Mouse (Mus musculus): ENCODE data around the gene Gen1. TPM values are rescaled to one million over a fixed set of nuclear protein-coding genes. Genes with fewer than 3 reads are reported as not detected.
A peak's percentile ranks its signal among the peaks of the same experiment; 100 is the strongest.

Gene Gen1
- total and polyA plus RNA-seq, 3 experiments, result 0.86 to 1.6 TPM; not detected in 1

DNA sequence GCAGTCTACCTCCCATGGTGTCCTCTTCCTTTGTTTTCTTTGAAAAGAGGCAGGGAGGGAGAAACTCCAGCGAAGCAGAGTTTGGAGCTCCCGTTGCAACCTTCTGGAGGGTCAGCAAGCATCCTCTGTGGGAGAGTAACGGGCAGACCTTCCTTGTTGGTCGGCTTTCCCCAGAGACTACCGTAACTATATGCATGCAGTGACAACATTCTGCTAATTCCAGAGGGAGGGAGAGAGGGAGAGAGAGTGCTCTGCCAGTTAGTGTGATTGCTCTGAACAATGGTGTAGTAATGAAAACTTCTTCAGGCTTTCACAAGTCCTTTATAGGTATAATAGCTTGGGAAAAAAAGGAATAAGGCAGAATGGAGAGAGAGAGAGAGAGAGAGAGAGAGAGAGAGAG is 40.9 kb downstream of the Gen1 start:
- no peak for DNase-seq

DNA sequence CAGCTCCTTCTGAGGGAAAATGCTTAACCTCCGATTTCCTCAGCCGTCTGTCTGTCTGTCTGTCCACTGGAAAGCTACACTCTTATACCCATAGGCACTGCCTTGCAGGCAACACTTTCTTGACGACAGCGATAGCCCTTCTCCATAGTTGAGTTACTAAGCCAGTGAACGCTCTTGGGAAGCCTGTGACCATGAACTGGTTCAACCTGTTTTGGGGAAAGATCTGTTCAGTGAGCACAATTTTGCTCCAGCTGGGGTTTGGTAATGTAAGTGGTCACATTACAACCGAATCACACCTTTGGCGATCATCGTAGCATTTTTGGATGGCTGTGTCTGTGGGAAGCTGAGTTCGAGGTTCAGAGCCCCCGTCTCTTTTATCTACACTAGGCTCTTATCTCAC is 42.5 kb downstream of the Gen1 start:
- peak; percentile 43 for DNase-seq

DNA sequence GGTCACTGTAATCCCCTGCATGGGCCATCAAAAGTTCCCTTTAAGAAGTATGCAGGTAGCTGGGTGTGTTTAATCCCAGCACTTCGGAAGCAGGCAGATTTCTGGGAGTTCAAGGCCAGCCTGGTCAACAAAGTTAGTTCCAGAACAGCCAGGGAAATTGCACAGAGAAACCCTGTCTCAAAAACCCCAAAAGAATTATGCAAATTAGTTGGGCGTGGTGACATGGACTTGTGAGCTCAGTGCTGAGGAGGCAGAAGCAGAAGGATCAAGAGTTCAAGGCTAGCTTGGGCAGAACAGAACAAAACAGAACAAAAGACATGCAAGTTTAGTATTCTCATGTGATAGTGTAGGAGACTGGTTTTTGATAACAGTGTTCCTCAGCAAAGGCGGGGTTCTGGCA is 43.0 kb downstream of the Gen1 start:
- DNase-seq, result no peak

DNA sequence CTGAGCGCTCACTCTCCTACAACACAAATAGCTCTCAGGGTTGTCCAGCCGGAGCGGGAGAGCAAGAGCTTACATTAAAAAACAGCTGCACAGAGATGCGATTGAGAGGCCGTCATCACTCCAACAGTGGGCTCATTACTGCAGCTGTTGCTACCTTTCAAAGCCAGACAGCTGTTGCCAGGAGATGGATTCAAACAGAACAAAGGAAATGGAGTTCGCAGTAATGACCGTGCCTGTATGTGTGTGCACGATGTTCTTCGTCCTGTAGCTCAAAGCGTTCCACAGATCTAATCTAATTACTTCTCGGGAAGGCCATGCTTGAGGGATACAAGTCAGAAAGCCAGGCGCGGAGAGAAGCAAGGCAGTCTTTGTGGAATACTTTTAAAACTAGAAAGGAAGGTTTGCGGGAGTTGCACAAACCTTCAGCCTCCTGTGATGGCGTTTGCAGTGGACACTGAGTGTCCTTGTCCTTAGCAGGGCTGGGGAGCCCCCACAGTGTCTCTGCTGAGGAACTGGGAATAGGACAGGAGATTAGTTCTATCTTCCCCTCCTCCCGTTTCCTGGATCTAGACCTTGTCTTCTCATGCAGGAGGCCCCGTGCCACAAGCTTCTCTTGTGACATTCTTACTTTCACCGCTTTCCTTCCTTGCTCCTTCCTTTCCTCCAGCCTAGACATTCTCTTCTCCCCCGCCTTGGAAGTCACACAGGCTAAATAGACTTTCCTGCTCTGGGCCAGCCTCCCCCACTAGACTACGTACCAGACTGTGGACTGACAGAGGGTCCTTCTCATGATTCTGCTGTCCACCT is 43.9 kb downstream of the Gen1 start:
- no peak for DNase-seq

DNA sequence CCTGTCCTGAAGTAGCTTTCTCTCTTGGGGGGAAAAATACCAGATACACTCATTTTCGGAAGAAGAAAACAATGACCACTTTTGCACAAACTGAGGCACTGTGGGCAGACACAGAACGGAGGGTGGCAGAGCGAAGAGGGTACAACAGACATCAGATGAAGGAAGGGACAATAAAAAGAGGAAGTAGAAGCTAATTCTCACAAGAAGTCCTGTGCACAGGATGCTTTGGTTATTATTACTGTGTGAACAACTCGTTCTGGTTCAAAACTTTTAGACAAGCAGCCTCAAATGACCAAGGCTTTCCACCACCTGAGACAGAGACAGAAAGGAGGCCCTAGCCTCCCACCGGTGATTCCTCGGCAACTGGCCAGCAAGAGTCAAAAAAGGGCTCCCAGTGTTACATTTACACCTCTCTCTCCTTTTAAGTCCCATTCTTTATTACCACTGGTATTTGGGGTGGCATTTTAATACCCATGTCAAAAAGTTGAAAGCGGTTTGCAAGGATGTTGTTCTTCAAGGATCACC is 47.8 kb downstream of the Gen1 start:
- DNase-seq, result no peak

DNA sequence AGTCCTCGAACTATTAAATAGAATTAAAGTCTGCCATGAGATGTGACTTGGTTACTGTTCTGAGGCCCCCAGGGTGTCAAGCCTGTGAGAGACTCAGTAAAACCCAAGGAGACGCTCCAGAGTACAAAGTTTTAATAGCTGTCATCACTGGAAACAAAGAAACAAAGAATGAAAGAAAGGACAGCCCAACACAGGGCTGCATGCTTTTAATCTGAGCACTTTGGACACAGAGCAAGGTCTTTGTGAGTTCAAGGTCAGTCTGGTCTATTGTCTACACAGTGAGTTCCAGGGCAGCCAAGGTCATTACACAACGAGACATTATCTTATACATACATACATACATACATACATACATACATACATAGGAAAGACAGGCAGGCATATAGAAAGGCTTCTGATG is 49.1 kb downstream of the Gen1 start:
- DNase-seq, result no peak

DNA sequence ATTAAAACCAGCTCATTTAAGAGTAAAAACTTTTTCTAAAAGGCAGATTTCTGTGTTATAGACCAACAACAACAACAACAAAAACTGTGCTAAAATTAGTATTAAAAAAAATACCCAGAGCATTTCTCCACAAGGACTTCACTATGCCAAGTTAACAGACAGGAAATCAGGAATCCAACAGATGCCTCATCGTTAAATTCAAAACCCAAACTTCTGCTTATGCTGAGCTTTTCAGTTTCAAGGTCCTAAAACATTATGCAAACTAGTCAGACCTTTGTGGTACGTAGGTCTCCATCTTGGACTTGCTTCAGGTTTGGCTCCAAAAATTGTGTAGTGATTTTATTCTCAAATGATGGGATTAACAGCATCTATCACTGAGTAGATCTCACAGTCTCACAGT is 50.0 kb downstream of the Gen1 start:
- DNase-seq, result no peak

DNA sequence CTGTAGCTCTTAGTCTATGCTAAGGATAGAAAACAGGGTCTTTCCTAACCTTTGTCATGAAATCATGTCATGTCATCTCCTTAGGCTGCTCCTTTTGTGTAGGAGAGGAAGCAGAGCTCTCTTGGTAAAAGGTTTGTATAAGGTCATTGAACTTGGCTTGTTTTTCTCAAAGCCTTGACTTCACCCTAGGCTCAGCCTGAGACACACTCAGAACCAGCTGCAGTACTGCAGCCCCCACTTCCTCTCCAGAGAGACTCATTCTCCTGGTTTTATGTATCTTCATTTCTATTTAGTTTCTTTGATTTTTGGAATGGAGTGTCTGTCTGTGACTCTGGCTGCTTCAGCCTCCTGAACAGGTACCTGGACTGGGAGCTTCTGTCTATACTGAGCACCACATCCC is 50.8 kb downstream of the Gen1 start:
- no peak for DNase-seq

DNA sequence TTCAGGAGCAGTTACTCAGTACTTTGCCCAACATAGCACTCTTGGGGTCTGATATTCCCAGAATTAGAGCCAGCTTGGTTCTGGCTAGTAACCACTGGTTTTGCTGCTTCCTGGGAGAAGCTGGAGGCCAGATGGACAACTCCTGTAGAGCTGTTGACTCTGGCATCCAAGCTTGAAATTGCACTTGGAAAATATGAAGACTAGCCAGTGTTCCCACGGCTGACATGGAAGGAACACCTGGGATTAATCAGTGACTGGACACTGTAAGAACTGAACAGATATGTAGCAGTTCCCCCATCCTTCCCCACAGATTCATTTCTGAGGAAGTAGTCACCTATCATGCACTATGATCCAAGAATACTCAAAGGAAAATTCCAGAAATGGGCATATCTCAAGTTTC is 52.7 kb downstream of the Gen1 start:
- DNase-seq, result no peak

DNA sequence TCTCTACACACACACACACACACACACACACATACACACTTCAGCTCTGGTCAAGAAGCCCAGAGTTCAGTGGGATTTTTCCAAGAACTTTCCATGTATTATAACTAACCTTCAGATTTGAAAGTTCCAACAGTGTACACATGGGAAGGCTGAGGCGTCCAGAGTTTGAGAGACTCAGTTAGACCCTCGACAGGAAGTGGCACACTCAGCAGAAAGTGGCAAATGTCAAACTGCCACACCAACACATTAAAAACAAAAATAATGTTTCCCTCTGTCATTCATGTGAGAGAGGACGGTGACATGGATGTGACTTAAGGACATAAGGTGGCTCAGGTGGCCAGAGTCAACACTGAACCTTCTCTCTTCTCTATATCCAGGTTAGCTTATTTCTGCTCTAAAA is 55.2 kb downstream of the Gen1 start:
- DNase-seq, result no peak

DNA sequence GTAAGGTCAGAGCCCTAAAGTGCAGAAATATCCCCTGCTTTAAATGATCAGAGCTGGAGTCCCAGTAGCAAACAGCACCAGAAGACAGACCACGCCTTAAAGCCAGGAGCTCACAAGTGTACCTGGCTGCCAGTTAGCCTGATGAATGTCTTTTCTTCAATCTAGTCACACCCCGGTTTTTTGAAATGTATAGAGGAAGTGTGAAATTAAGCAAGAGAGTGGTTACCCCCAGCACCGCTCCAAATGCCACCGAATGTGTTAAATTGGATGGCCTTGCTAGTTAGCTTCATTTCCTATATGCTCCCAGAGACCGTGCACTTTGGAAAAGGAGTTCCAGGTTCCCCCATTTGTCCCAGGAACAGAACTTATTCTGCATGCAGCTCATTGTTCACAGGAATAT is 56.0 kb downstream of the Gen1 start:
- no peak for DNase-seq

DNA sequence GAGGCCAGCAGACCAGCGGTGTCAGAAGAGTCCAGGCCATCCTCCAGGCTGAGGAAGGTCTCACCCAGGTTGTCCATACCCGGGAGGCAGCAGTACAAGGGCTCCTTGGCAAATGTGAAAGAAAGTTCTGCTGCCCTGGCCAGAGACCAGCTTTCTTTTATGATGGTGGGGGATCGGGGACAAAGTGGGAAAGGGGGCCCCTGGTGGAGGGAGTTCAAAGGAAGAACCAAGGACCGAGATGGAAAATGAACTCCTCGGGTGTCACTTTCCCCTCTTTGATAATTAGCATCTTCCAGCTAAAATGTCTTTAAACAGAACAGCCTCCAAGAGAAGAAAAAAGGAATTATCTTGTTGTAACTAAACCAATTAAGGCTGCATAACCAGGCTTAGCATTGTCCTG is 56.7 kb downstream of the Gen1 start, which contains the start of gene Msgn1:
TSS of gene Msgn1 (minus strand) at position 101 of the 400 bp plus-strand sequence.
- DNase-seq, result no peak

DNA sequence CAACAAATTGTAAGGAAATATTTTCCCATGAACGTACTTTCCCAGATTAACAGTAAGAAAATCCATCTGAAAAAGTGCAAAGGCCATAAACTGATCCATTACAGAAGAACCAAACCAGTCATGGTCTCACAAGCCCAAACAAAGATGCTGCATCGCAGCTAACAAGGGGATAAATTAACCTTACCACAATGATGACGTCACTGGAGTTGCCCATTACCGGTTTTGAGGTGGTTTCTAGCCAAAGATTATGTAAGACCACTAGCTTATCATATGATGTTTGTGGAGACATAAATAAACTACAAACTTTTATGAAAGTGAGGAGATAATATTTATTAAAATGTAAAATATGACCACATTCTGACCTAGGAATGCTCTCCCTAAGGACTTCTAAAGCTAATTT is 59.3 kb downstream of the Gen1 start:
- DNase-seq, result no peak

DNA sequence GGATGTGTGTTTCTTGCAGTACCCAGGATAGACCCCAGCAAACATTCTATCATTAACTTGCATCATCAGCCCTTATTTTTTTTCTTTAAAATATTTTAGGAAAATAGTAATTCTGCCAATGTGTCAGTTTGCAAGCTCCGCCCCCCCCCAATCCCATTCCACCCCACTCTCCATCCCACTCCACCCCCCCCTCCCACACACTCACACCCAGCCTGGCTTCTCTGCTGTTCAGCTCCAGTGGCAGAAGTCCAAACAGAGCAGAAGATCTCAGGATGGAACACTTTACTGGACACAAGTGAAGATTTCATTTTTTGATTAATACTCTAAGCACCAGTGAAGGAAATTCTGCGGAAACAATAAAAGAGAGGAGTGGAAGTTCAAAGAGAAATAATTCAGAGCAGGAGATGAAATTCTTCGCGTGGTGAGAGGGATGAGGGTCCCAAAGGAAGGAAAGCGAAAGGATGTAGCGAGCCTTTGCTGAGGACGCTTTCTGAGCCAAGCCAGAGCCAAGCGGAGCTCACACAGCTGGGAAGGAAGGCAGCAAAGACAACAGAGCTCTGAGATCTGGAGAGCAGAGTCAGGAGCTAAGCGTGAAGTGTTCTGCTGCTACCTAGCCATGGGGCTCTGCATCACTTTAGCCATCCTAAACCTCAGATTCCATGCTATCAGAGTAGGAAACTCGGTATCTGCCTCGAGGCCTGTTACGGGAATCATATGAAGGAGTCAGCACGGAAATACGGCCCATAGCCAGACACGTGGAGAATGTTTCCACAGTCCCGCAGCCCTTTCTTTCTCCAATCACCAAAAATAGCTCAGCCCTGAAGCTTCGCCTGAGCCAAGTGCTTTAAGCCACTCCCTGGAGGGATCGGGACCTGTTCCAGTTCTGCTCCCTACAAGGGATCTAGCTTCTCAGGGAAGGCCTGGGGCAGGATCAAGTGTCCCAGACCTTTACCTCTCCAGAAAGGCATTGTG is 61.6 kb downstream of the Gen1 start:
- DNase-seq, result peak; percentile 61

DNA sequence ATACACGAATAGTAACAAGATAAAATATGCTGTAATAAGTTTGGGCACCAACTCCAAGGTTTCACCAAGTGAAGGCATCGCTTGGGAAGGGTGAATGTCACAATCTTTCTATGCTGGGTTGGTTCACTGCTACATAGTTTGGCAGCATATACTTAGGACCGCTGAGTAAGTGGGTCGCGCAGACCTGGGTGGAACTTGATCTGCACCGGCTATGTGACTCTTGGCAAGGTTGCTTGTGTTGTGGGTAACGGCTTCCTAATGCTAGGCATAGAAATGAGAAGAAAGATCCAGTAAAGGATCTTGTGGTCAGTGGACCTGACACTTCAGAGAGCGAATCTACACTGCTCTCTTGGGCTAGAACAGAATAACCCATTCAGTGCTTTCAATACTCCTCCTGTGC is 63.1 kb downstream of the Gen1 start:
- DNase-seq, result no peak

DNA sequence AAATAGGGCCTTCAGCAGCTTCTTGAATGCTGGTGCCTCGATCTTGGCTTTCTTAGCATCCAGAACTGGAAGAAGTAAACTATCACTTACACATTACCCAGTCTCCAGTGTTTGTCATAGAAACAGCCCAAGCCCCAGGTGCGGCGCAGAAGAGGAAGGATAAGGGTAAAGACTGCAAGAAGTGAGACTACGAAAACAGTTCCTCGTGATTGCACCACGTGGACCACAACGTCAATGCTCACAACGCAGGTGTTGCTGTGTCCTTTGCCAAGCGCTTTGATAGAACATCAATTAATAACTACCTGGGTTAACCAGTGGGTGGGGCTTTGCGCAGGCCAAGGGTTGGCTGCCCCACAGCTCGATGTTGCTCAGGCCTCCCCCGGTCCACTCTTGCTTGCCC is 64.9 kb downstream of the Gen1 start:
- DNase-seq, result no peak

DNA sequence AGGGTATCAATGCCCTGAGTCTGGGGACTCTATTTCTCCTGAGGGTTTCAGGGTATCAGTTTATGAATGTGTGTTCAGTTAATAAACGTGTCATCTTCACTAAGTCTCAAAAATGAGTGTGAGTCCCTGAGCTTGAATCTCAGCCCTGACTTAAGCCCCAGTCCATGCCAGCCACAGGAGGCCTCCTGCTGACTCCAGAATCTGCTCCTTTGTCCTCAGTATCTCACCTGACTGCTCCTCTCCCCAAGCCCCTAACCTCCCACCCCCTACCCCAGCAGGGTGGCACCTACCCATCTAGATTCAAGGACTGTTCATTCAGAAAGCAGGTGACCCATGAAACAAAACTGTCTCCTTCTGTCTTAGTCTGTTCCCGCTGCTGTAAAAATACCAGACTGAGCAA is 67.0 kb downstream of the Gen1 start:
- DNase-seq, result no peak

DNA sequence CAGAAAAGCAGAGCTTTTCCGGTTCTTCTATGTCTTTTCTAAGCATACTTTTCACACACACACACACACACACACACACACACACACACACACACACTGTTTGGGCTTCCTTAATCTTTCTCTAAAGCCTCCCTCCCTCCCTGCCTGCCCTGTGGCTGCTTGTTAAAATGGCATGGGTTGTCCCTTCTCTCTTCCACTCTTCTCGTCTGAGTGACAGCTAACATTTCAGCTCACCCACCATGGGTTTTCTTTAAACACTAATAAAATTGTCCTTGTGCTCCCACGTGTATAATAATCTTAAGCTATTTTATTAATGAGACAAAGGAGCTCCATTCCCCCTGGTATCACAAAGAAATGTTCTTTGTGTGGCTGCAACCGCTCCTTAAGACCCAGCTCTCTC is 67.6 kb downstream of the Gen1 start:
- no peak for DNase-seq

DNA sequence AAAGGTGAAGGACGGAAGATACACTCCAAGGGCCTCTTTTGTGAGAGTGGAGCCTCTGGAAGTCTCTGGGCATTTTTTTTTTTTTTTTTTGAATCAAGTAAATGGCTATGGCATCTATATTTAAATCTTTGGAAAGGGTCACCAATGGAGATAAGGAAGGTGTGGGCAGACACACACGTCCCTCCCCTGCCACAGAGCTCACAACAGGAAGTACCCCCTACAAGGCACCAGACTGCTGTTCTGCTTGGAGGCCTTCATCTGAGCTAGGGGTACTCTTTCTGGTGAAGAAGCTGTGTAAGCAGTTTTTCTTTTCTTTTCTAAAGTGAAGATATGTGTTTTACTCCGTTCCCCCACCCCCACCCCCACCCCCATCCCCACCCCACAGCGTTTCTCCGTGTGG is 68.8 kb downstream of the Gen1 start:
- no peak for DNase-seq

DNA sequence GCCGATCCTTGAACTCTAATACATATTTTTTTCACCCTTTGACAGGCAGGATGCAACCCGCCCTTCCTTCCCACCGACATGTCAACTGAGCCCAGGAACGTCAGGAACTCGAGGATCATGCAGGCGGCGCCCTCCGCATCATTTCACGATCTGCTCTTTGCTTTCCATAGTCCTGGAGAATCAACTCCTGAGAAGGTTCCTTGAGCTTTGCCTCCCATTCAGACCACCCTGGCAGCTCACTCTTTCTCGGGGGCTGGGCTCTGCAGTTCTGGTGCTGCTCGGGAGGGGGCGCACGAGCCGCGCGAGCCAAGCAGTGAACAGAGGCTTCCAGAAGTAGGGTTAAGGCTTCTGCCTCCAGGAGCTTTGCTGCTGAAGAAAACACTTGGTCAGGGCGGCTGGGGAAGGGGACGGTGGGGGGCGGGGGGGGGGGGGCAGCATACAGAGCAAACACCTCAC is 69.4 kb downstream of the Gen1 start:
- DNase-seq, result peak; percentile 83

DNA sequence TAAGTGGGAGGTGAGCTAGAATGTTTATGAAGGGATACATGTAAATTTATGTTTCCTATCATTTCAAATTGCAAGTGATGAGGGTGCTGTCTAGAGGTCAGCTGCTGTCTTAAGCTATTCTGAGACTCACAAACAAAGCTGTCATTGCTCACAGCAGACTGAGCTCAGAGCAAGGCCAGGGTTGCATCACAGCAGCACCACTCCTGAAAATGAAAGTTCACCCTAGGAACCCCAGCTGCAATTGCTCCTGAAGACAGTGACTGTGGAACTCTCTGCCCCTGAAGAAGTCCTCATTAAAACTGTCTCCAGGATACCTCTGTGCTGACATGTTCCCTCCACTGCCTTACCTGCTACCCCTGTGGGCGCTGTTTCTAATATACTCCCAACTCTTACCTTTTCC is 70.6 kb downstream of the Gen1 start:
- peak; percentile 36 for DNase-seq
